Mouse (Mus musculus) v-Abl transformed pro-B cells (cell line): Measurements from ENCODE around the gene Limch1.

Experiments
- in situ Hi-C, 2 experiments: fragments of 400-800 bp; cut with MboI; formaldehyde crosslinking; loops; one replicate each; pipeline ENCODE4 v1.15.1; 2025; ENCODE audit not compliant: unreplicated experiment in 2 of 2

Limch1 gene

DNA sequence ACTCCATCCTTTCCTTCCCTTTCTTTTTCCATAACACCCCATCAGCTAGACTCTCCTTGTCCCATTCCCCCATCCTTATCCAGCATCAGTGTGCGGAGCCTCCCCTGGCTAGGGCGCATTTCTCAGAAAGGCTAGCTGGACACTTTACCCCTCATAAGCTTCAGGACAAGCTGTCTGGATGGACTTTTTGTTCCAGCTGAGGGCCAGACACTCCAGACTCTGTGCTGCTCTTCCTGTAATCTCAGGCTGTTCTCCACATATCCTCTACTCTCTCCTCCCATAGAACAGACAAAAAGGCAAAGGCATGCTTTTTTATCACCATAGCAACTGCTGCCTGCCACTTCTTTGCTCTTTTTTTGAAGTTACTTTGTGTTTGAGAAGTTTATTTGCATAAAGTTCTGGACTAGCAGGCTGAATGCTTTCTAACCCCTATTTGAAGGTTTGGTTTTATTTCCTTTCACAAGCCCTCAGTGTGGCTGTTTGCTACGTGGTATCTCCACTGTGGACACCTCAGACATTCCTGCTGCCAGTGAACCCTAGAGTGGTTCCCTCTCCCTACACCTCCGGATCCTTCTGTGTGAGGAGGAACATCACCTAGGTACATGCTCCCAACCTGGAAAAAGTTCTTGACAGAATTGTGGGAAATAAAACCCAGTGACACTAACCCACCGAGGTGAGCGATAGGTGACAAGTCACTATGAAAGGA, 77.0 kb downstream of the Limch1 start:
- in situ Hi-C loops, result no loop called here

DNA sequence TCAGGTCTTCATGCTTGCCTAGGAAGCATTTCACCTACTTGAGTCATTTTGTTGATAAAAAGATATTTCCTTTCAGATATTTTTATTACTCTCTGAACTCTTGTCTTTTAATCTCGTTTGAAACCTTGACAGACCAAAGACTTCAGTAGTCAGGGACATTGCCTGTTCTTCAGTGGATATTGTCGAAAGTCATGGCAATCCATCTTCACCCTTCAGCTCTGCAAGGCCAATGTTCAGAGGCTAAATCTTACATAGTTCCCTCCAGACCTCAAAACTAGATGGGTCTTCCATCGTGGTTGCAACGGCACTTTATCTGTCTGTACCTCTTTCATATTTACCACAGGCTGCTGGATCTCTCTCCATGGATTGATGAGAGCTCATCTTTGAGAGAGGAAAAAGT, 80.0 kb downstream of the Limch1 start:
- in situ Hi-C loops, result no loop called here

DNA sequence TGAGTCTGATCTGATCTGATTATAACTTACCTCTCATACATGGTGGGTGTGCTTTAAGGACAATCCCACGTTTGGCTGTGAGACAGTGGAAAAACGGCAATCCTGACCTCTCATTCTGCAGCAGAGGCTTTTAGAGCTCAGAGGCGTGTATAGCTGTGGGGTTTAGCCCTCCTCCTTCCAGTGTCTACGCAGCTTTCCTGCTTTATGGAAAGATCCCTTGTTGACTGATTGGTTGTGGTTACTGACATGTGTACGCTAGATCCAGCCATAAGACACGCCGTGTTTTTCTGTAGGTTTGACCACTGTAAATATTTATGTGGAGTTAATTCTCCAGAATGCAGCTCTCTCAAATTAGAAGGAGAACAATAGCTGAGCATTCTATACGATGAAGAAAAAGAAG, 81.2 kb downstream of the Limch1 start:
- in situ Hi-C loops, result no loop called here

DNA sequence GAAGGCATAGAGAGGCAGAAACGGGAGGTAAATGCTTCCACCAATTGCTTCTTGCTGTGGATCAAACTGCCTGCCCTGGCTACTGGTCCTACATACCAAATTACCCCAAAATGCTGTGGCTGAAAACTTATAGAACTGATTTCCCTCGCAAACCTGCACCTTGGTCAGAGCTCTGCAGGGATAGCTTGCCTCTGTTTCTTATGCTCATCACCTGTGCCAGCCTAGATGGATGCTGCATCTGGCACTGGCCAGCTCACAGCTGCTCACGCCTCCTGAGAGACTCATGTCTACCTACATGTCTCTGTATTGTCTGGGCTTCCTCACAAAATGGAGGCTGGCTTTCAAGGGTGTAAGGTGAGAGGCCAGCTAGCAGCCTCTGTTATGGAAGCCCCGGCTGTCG, 83.9 kb downstream of the Limch1 start:
- in situ Hi-C loops, result no loop called here

DNA sequence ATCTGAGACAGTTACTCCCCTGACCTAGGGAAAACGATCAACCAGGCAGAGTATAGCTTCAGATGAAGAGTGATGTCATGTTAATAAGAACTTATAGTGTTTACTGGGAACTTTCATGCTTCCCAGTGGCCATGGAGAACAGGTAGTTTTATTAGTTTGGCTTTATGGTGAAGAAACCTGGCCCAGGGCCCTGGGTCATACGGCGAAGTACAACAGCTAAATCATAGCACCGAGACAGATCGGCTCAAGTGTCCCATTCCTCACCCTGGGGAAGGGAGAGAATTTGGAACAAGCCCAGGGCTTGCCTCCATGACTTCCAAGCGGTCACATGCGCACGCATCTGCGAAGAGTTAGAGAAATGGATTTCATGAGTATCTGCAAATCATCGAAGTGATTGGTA, 84.6 kb downstream of the Limch1 start:
- in situ Hi-C loops, result no loop called here

DNA sequence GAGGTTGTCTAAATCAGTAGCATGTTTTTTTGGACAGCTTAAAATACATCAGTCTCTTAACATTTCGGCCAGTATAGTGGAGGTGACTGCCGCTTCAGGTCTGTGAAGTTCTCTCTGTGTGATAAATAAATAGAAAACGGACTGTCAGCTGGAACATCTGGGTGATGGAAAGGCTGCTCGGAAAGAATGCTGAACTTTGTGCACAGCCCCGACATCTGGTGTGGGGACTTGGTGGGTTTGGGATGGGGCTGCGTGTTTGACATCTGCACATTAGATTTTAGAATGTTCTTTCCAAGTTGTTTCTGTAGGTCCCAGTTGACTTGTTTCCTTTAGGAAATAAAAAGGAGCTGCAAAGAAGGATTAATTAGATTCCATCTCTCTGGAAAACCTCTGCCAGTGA, 89.1 kb downstream of the Limch1 start:
- in situ Hi-C loops, result no loop called here

DNA sequence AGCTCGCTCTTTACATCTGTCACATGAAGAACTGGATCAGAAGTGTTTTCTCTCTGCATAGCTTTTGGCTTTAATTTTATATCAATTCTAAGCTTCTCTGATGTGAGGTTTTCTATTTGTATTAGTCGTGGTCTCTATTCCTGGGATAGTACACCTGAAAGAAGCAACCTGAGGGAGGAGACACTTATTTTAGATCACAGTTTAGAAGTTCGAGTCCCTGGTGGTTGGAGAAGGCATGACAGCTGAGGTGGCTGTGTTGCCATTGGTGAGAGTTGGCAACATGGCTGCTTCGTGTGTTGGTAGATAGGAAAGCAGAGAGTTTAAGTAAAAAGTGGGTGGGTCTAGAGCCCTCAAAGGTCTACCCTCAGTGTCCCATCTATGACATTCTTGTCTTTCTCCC, 91.3 kb downstream of the Limch1 start:
- in situ Hi-C loops, result no loop called here

DNA sequence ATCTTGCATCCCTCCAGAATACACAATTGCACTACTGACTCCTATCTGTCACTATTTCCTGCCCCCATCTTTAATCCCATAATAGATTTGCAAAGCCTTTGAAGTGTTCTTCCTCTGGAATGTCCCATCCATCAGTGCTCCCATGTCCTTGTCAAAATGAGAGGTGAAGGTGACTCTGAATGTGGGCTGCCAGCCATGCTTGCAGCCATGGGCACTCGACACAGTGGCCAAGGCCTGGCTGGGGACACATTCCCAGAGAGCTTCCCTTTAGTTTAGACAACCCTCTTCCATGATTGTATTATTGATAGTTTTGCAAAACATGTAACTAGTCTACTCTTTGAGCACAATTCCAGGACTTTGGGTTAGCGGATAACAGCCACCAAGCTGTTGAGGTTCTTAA, 96.3 kb downstream of the Limch1 start:
- in situ Hi-C loops, result no loop called here

DNA sequence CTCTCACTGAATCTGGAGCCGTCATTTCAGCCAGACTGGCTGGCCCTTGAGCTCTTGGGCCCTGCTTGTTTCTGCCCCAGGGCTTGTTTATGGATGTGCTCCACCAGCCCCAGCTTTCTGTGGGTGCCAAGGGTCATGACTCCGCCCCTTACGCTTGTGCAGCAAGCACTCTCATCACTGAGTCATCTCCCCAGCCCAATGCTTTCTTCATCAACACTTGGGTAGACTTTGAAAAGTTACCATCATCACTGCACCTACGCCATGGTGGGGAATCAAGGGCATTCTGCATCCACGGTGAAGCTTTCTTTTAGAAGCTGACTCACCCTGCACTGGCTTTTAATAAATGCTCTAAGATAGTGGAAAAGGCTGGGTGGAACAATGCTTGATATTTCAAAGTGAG, 97.1 kb downstream of the Limch1 start:
- in situ Hi-C loops, result no loop called here

DNA sequence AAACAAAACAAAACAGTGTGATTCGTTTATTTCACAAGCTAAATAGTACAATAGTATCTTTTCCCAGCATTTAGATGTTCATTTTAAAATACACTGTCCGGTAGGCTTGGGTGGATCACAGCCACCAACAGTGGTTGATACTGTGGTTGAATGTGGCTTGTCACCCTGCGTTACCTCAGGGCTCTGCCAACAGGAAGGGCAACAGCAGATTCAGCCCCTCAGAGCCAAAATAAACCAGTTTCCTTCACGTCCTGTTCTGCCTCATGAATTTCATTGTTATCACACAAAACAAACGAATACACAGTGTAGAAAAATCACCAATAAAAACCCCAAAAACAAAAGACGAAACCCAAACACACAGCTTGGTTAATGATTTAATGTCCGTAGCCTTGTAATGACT, 102.5 kb downstream of the Limch1 start:
- in situ Hi-C loops, result no loop called here

DNA sequence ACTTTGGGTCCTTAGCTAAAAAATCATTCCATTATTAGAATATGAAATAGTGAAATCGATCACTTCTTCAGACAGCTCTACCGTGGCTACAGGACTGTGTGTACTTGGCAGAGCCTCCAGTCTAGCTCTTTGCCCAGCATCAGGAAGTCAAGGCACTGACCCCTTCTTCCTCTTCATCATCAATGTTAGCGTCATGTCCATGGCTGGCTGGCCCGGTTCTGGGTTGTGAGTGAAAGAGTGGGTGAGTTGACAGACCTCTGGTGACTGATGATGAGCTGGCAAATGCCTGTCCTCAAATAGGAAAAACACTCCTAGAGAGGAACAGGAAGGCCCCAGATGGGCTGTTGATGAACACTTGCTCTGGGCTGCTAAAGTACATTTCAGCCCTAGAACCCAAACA, 103.5 kb downstream of the Limch1 start:
- in situ Hi-C loops, result no loop called here

DNA sequence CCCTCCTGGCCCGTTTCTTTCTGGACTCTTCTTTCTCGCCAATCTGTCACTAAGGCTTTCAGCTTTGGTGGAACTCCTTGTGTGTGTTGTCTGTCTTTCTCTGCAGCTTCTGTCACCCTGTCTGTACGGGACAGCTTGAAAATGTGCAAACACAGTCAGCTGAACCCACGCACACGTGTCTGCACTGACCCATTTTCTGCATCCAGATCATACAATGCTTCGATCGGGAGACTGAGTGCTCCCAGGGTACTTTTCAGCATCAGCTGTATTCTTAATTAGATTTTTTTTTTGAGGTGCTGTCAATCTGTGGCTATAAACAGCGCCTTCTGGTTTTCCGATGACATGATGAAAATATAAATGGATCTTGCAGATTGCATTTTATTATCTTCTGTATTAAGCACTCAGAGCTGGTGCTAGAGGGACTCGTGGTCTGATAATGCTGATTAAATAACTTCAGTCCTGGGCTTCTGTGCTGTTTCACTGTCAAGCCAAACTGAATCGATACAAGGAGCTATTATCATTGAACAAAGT, 105.2 kb downstream of the Limch1 start:
- in situ Hi-C loops, result no loop called here

DNA sequence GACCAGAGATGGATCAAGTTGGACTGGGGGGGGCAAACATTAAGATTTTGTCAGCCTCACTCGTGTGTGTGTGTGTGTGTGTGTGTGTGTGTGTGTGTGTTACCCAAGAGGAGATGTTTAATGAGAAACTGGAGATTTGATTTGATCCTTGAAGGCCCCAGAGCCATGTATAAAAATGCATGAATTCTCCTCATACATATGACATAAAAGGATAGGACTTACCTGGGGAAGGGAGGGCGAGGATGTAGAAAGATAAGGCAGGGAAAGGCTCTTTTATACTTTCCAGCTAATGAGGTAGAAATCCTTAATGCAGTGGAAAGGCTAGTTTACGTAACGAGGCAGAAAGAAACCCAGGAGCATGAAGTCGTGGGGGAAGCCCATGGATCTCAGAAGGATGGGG, 106.1 kb downstream of the Limch1 start:
- in situ Hi-C loops, result no loop called here

DNA sequence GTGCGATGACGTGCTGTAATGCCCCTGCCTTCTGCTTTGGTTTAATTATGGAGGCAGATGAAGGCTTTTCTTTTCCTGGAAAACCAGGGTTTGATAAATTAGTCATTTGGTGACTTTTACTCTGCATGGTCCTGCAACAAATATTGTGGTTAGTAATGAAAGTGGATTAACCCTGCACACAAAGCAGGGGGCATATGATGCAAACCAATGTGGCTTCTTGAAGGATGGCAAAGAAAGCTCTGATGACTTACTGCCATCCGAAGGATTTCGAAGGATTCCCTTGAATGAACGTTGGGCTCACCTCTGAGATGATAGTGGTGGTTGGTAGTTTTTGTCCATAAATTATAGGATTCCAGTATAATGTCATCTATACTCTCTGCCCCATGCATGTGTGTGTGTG, 108.6 kb downstream of the Limch1 start:
- in situ Hi-C loops, result no loop called here

DNA sequence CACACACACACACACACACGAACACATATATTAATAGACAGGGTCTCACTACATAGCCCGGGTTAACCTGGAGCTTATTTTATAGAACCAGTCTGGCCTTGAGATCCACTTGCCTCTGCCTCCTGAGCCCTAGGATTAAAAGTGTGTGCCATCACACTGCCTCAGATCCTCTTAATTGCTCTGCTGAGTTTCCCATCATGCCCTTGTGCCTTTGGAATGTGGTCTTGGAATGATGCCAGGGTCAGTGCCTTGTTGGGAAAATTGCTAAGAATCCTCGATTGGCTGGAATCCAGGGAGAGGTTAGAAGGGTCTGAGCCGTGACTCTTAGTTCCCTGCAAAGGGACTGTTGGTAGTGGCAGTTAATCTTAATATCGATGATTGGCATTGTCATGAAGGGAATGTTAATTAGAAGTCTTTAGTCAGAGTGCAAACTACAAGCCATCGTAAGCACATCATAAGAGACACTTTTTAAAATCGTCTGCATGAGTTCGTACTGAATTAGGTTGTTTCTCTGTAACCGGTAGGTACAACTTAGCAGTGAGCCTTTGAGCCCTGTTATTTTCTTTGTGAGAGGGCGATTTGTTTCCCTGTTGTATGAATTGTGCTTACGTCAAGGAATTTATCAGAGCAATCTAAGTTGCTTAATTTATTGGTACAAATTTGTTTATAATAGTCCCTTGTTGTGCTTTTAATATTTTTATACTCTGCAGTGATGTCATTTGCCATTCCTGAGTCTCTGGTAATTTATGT, 109.9 kb downstream of the Limch1 start:
- in situ Hi-C loops, result no loop called here

DNA sequence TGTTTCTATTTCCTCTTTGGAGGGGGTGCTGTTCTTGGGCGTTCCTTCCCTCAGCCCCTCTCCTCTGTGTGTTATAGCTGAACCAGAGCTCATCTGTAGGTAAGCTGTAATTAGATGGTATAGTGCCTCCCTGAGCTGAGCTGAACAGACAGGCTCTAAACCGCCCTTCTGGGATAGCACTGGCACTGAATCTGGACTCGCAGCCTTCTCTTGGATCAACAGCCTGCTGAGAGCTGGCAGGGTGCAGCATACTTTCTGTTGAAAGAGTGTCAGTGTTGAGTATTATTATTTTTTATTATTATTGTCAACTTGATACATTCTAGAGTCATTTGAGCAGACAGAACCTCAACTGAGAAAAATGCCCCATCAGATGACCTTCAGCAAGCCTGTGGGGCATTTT, 113.9 kb downstream of the Limch1 start:
- in situ Hi-C loops, result no loop called here

DNA sequence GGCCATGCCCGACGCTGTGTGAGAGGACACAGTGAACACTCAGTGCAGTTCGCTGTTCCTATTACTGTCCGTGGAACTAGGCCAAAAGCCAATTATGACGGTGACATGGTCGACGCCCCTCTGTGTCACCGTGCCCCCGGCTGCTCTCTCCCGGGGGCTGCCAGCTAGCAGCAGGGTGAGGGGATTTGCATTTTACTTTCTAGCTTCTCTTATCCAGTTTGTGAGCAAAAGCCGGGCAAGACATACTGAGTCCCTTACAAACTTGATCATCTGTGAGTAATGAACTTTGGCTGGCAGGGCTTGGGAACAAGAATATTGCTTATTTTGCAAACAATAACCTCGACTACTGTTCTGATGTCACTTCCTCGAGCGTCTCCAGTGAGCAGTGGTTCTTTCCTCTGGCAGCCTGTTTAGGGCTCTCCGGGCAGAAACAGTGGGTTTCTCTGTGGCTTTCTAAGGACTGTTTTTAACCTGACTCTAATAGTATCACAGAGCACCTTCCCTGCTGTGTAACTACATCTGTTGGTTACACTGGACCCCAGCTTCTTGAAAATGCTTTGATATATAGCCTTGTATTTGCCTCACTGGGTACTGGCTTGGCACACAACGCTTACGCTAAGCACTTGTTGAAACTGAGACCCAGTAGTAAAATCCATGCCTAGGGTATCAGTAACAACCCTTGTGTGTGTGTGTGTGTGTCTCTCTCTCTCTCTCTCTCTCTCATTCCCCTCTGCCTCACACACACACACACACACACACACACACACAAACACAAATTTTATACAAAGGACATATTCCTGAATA, 115.8 kb downstream of the Limch1 start:
- in situ Hi-C loops, result no loop called here

DNA sequence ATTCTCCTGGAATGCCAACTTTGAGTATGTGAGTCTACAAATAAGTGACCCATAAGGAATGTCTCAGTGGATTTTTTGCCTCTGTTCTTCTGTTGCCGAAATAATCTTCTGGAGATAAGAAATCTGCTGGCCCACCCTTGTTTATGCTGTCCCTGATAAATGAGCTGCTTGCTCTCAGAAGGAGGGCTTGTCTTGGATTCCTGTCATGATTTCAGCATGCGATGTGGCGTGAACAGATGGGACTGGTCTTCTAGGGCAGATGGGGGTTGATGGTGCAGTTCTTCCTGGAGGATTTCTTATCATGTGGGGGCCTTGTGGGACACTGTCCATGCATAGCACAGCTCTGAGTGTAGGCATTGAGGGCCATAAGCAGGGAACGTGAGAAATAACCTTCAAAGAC, 116.5 kb downstream of the Limch1 start:
- in situ Hi-C loops, result no loop called here

DNA sequence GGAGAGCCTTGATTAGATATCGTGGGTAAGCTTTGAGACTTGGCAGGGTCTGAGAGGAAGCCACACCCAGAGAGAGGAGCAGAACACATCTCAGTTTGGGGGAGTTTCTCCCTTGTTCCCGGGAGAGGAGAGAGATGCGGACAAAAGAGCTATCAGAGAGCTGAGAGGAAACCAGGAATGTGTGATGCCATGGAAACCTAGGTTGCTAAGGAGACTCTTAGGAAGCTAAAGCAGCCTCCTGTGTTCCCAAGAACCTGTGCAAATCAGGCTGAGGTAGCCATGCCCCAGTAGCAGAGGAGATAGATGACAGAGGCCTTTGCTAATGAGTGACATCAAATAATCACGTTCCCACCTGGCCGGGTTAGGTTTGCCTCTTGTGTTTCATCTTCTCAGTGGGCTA, 119.6 kb downstream of the Limch1 start:
- in situ Hi-C loops, result no loop called here

DNA sequence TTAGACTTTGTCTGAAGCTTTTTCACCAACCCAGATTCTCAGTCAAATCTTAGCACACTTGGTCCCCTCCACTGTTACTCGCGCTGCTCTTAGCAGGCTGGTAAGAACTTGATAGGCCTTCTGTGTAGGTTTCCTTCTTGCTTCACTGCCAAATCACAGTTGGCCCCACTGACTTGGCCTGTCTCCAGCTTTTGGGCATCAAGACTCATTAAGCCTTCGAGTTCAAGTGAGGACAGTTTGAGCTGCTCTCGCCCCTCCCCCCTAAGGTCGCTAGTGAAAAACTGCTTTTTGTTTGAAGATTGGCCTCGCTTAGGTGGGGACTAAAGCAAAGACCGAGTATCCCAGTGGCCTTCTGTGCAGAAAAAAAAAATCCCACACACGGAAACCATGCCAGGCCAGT, 120.4 kb downstream of the Limch1 start:
- in situ Hi-C loops, result no loop called here

DNA sequence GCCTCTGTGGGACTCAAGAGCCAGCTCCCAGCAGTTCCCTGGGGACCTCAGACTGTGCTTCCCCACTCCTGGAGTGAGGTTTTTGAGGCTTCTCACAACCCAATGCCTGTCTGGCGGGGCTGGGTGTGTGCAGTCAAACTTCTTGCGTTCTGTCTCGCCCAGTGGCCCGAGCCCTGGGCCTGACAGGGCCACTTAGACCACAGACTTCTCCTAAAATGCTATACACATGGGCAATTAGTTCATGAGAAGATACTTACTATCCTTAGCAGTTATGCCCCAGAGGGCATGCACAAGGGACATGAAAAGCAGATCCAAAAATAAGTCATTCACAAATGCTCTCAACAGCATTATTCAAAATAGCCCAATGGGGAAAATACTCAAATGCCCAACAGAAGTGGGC, 123.9 kb downstream of the Limch1 start:
- in situ Hi-C loops, result no loop called here
